Mouse (Mus musculus) gastrocnemius, adult 18-20 months (tissue): ENCODE measurements at regions not wholly inside any gene's neighbourhood (a gene's known extent, or its start where the extent isn't known, plus 50 kb on each side); places are given as distances from the start of the nearest gene placed in this dataset.
A peak's percentile ranks its signal among the peaks of the same experiment; 100 is the strongest.

Experiments
- DNase-seq: peaks from one replicate; pipeline ENCODE4 v3.0.0; 2021; ENCODE audit warnings: low spot score

GRCm38 (mm10) chr4:101366905-101367679 is 52.0 kb upstream of the Ak4 start:
- peak; percentile 66 for DNase-seq

GRCm38 (mm10) chr4:101365299-101365698 is 53.8 kb upstream of the Ak4 start:
- no peak for DNase-seq

GRCm38 (mm10) chr4:101364716-101365115 is 54.4 kb upstream of the Ak4 start:
- no peak for DNase-seq

GRCm38 (mm10) chr4:101363231-101363630 is 55.8 kb upstream of the Ak4 start:
- peak; percentile 38 for DNase-seq

GRCm38 (mm10) chr4:101361779-101362178 is 57.3 kb upstream of the Ak4 start:
- DNase-seq: no peak

- no peak for DNase-seq
Observed at GRCm38 (mm10) chr4:101360296-101360695, 58.8 kb upstream of the Ak4 start.

- no peak for DNase-seq
Observed at GRCm38 (mm10) chr4:101359119-101359518, 60.0 kb upstream of the Ak4 start.

- no peak for DNase-seq
Observed at GRCm38 (mm10) chr4:101358525-101358924, 60.6 kb upstream of the Ak4 start.

- DNase-seq: no peak
Observed at GRCm38 (mm10) chr4:101357923-101358322, 61.2 kb upstream of the Ak4 start.

GRCm38 (mm10) chr4:101356954-101357891 is 61.9 kb upstream of the Ak4 start:
- DNase-seq: peak; percentile 68

- DNase-seq: peak; percentile 95
Observed at GRCm38 (mm10) chr4:101356093-101356953, 62.8 kb upstream of the Ak4 start.

GRCm38 (mm10) chr4:101355431-101356092 is 63.5 kb upstream of the Ak4 start:
- peak; percentile 89 for DNase-seq

- peak; percentile 91 for DNase-seq
Observed at GRCm38 (mm10) chr4:101354951-101355350, 64.1 kb upstream of the Ak4 start.

- peak; percentile 43 for DNase-seq
Observed at GRCm38 (mm10) chr4:101354086-101354855, 64.8 kb upstream of the Ak4 start.

- DNase-seq: no peak
Observed at GRCm38 (mm10) chr4:101352178-101352577, 66.9 kb upstream of the Ak4 start.

- no peak for DNase-seq
Observed at GRCm38 (mm10) chr4:101351716-101352115, 67.4 kb upstream of the Ak4 start.

- peak; percentile 33 for DNase-seq
Observed at GRCm38 (mm10) chr4:101350656-101351055, 68.4 kb upstream of the Ak4 start.

GRCm38 (mm10) chr4:101350222-101350621 is 68.9 kb upstream of the Ak4 start:
- DNase-seq: peak; percentile 44

GRCm38 (mm10) chr4:101349413-101349812 is 69.7 kb upstream of the Ak4 start:
- DNase-seq: peak; percentile 75

GRCm38 (mm10) chr4:101347309-101347708 is 71.8 kb upstream of the Ak4 start:
- DNase-seq: no peak
